Mouse (Mus musculus): ENCODE data around the gene Zmiz1.
A peak's percentile ranks its signal among the peaks of the same experiment; 100 is the strongest.

Zmiz1 gene

DNA sequence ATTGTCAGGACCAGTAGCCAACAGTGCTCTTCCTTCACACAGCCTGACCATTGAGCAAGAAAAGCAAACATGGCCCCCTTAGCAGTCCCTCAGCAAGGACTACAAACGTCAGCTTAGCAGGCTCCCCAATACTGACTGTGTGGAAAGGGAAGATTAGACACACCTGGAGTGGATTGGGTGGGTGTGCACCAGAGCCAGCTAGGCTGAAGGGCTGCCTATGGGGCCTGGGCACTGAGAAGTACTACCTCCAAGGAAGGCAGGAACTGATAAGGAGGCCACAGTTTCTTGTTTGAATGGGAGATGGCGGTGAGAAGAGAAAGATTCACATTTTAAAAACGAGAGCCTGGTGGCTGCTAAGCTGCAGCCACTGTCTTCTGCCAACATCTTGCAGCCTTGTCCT, 208.6 kb downstream of the Zmiz1 start:
- DNase-seq (ENCODE audit: low read depth in 2 of 2, low spot score in 2 of 2): no peak

DNA sequence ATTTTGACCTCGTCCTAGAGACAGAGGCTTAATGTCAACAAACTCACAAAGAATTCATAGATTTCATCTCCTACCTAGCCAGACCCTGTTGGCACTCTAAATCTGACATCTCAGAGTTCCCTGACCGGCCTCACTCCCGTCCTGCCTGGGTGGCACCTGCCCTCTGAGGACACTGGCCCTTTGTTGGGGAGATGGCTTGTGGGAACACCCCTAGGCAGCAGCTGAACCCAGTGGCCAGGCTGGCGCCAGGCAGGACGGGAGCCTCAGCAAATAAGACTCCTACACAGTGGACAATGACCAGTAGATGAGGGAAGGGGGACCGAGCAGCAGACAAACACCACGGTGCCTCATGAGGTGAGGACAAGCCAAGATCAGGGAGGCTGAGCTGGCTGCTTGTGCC, 220.6 kb downstream of the Zmiz1 start:
- DNase-seq (ENCODE audit: low read depth in 2 of 2, low spot score in 2 of 2): no peak

DNA sequence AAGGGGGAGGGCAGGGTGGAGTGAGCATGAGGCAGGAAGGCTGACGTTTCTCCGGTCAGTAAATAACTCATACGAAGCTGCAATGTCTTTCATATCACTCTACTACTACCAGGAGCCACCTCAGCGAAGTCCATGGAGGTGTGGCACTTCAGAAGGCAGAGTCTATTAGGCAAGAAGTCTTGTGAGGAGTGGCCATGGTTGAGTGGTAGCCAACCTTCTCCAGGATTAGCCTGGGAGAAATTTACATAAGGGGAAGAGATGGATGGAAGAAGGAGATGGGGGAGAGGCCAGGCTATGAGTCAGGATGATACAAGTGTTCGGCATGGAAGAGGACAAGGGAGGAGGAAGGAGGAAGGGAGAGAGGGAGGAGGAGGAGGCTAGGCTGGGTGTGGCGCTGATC, 223.0 kb downstream of the Zmiz1 start:
- DNase-seq (ENCODE audit: low read depth in 2 of 2, low spot score in 2 of 2): no peak

DNA sequence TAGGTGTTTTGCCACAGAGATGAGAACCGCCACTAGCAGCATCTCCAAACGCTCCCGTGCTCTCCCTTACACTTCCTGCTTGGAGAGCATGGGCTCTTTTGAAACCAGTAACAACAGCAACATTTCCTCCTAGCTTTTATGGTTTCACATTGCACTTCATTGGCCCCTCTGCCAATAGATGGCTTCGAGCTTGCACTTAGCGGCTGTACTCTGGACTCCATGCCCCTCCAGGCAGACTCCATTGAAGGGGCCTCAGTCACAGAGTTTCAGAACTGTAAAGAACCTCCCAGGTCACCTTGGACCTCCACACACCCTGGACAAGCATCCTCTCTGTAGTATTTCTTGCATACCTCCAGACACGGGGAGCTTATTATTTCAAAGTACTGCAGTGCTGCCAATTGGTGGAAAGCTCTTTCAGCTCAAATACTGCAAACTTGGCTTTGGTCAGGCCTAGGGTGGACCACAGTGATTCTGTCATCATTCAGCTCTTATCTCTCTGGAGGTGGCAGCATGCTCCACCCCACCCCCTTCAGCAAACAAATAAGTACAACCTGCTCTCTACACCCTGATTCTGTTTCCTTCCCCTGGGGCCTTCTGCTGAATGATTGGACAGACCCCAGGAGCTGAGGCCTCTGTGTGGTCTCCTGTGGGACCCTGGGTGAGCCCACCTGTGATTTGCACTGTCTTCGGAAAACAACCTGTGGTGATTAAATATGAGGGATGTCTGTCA, 227.4 kb downstream of the Zmiz1 start:
- no peak for DNase-seq (ENCODE audit: low read depth in 2 of 2, low spot score in 2 of 2)

DNA sequence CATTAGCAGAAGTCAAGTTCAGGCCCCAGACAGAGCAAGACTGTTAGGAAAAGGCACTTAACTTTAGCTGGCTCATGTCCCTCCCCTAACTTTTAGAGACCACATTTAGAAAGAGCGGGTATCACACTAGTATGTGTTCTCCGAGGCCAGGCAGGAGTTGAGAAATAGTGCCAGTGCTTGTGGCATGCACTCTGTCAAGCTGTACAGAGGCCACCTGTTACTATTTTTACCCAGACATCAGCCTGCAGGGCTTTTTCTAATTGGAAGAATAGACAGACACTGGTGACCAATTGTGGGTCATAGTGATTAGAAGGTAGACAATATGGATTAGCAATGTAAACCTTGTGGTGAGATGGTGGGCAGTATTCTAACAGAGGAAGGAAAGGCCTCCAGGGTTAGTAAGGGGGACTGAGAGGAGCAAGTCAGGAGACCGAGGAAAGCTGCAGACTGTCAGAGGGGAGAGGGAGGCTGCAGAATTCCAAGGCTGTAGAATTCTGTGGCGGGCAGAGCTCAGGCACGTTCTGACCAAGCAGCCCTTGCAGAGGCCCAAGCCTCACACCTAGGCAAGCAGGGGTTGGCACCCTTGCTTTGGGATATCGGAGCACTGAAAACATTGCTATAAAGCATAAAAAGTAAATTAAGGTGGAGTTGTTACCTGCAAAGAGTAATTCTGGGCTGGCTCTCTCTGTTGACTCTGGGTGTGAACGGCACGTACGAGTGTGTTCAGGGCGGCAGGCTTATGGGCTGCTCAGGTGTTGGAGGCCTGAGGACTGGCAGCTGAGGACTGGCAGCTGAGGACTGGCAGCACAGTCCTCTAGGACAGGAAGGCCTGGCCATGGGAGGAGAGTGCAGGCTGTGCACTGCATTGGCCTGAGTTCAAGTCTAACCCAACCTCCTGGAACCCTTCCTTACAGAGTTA, 228.3 kb downstream of the Zmiz1 start:
- no peak for DNase-seq (ENCODE audit: low read depth in 2 of 2, low spot score in 2 of 2)

DNA sequence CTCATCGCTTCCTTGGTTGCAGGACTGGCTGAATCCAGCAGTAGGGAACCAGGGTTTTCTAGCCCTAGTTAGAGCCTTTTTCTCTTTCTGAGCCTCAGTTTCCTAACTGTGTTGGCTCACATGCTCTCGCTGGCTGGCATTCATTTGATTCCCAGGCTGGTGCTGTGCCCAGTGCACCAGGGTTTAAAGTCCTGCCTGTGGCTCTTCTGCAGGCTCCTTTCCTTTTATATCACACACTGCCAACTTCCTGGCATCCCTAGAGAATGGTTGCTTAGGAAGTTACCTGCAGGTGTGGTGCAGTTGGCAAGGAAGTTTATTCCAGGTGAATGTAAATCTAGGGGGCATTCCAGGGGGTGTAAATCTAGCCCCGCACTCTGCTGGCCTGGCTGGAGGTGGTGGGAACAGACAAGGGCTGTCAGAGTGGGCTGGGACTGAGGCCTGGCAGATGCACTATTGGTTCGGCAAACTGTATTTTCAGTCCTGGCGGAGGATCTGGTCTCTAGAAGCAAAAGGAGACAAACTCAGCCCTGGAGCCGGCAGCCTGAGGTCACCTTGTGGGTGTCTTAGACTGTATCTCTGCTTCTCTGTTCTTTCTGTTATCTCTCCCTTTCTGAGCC, 234.4 kb downstream of the Zmiz1 start:
- no peak for DNase-seq (ENCODE audit: low read depth in 2 of 2, low spot score in 2 of 2)

DNA sequence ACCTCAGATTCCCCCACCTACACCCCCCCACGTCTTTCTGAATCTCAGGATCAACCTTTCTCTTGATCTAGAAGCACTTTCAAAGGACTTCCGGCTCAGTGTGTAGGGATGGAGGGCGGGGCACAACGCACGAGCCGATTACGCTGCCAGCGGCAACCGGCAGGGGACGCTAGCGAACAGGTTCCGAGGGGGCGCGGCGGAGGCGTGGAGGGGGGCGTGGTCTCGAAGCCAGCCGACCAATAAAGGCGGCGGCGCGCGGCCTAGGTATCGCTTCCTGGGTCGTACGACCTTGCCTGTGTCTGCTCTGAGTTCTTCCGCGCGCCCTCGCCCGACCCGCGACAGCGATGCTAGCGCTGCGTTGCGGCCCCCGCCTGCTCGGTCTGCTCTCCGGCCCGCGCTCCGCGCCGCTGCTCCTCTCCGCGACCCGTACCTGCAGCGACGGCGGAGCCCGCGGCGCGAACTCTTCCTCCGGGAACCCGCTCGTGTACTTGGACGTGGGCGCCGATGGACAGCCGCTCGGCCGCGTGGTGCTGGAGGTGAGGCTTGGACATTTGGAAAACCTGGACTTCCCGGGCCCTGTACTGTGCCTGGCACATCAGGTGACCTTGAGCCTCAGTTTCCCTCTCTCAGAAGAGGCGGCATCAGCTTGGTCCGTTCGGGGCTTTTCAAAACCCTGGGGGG, 235.0 kb downstream of the Zmiz1 start, which contains the start of gene Ppif:
Ppif (plus strand) TSS at position 267 of the 681 bp plus-strand sequence.
- peak; percentile 99 for DNase-seq (ENCODE audit: low read depth in 2 of 2, low spot score in 2 of 2)

DNA sequence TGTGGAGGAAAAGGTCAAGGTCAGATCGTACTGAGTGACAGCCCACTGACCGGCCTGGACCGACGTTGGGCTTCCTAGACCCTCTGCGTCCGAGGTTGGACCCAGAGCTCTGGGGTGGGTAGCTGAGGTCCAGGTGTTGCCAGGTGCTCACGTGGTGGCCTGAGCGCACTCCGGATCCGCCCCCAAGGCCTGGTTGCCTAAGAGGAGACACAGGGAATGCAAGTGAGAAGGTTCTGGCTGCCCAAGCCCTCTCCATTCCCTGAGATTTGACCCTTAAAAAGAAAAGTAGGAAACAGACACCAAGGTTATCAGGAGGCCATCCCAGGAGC, 235.5 kb downstream of the Zmiz1 start:
- DNase-seq (ENCODE audit: low read depth in 2 of 2, low spot score in 2 of 2): no peak

DNA sequence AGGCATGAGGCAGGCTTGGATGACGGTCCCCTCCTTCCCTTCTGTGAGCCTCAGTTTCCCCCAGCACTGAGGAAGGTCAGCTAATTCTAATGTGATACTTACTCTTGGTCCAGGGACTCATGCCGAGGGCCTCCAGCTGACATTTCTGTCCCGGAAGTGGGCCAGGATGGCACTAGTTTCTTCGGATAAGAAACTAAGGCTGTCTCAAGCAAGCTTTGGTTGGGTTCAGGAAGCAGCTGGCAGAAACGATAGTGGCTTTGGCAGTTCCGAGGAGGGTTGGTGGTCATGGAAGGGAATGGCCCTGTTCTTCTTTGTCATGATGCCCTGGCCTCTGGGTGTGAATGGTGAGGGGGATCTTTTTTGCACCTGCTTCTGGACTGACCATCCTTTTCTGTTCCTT, 236.1 kb downstream of the Zmiz1 start:
- DNase-seq (ENCODE audit: low read depth in 2 of 2, low spot score in 2 of 2): no peak

DNA sequence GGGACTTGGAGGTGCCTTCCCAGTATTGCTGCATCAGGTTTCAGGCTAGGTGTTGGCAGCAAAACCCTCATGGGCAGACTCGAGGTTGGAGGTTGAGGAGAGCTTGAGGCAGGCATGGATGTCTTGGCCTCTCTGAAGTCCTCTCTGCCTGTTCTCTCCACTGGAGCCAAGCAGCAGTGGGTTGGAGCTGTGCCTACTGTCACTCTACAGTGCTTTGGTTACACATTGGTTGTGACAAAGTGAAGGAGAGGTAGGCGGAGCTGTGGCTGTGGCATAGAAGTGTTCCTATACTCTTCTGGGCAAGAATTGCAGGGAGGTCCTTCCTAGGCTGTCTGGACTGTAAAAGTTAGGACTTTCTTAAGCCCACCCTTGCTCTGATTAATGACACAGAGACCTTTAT, 237.4 kb downstream of the Zmiz1 start:
- DNase-seq (ENCODE audit: low read depth in 2 of 2, low spot score in 2 of 2): no peak

DNA sequence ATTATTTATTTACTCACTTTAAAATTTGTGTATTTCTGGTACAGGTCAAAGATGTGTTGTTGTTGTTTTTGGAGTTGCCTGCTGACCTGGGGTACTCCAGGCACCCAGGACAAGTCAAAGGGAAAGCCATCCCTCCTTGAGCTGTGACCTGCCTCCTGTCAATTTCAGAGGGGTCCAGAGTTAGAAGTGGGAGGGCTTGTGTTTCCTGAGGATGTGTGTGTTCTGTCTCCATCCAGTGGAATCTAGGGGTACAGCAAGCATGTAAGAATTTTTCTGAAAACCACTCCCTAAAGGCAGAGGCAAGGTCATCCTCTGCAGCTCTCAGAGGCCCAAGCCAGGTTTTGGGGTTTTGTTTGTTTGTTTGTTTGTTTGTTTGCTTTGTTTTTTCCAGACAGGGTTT, 243.0 kb downstream of the Zmiz1 start:
- DNase-seq (ENCODE audit: low read depth in 2 of 2, low spot score in 2 of 2): no peak

DNA sequence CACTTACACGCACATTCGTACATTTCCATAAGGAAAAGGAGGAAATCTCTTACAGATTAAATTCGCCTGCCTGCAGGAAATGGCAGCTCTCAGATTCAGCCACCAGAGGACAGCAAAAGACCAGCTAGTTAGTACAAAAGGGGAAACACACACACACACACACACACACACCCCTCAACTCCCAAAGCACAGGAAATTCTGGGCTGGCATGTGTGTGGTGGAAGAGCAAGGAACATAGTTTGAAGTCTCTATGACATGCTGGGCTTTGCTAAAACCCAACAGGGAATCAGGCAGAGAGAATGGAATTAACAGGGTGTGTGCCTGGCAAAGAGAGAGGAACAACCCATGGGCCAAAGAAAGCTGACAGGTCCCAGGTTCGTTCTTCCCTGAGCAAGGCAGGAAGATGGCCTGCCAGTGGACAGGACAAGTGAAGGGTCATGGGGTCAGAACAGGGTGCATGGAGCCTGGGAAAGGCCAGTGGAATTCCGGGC, 248.8 kb downstream of the Zmiz1 start:
- DNase-seq (ENCODE audit: low read depth in 2 of 2, low spot score in 2 of 2): peak in 1 of 2 experiments; percentile 30

DNA sequence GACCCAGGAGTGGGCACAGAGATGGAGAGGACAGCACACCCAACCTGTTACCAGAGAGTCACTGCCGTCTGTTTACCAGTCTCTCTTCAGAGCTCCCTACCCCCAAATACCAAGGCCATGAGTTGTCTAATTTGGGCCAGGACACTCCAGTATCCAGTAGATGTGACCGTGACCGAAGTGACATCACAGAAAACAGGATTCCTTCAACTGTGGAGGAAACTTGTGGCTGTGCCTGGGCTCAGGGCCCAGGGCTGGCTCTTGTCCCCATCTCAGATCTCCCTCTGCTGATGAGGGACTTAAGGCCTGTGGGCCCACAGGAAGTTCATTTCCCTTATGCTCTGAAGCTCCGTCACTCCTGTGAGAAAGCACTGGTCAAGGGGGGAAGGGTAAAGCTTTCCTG, 249.5 kb downstream of the Zmiz1 start:
- no peak for DNase-seq (ENCODE audit: low read depth in 2 of 2, low spot score in 2 of 2)

DNA sequence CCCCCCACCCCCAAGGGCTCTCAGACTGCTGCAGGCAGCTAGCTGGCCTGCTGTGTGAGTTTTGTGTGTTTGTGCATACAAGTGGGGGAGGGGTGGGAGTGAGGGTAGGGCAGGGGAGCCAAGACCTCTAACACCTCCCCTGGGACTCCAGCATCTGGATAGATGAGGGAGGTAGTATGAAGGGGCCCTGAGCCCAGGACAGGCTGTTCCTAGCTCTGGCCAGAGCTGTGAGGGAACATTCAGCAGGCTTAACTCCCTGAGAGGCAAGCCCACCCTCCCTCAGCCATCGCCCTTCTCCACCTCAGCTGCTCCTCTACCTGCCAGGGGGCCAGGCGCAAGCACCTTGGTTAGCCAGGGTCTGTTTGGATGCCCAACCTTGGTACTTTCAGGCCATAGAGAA, 249.9 kb downstream of the Zmiz1 start:
- DNase-seq (ENCODE audit: low read depth in 2 of 2, low spot score in 2 of 2): no peak

DNA sequence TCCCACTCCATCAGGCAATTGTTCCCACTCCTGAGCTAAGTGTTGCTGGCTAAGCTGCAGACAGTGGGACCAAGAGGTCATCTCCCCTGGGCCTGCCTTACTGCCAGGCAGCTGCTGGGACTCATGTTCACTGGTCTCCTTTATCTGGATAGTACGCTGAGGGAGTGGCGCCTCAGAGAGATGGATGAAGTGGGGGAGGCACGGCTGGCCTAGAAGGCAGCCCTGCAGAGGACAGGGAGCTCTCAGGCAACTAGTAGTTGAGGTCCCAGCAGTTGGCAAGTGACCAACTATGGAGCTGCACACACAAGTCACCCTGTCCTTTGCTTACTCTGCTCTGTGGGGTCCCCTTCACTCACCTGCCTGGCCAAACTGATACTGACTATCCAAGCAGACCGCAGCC, 251.1 kb downstream of the Zmiz1 start:
- no peak for DNase-seq (ENCODE audit: low read depth in 2 of 2, low spot score in 2 of 2)

DNA sequence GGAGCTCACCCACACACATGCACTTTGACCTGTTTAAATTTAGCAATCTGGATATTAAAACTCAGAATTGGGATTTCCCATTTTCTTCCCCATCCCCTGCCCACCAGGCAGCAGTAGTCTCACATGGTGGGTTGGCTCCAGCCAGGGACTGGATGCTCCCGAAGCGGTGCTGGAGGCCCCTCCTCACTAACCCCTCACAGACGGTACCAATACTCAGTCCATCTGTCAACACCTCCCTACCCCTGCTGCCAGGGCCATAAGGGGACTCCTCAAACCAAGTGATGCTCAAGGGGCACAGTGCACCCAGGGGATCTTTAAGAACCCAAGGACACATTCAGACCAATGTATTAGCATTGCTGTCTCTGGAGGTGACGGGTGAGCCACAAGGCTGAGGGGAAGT, 251.7 kb downstream of the Zmiz1 start:
- no peak for DNase-seq (ENCODE audit: low read depth in 2 of 2, low spot score in 2 of 2)

DNA sequence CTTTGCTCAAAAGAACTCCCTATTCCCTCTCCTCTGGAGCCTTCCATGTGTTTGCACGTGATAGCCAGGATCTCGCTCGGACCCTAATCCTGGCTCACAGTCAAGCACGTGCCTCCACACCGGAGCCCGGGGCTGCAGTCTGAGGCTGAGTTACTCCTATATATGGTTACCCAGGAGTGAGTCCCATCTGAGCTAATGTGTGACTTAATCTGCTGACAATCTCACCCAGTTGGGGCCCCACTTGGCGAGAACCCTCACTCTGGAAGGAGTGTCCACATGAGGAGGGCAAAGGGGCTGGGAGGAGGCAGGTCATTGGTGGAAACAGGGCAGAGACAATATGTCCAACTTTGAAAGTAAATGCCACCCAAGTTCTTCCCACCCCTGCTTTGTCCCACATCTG, 252.2 kb downstream of the Zmiz1 start:
- no peak for DNase-seq (ENCODE audit: low read depth in 2 of 2, low spot score in 2 of 2)

DNA sequence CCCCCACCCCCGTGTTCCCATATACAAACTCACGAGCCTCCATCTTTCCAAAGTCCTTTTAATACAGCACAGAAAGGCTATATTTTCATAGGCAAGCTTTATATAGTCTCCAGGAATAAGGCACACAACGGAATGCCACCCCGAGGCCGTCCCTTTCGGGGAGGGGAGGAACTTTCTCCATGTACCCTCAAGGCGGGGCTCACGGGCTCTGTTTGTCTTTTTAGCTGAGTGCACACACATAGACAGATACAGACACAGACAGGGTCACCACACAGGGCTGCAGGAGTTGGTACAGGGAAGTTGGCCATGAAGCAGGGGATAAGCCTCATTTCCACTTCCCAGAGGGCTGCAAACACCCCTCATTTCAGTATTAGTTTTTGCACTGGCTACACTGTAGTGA, 252.6 kb downstream of the Zmiz1 start:
- DNase-seq (ENCODE audit: low read depth in 2 of 2, low spot score in 2 of 2): no peak

DNA sequence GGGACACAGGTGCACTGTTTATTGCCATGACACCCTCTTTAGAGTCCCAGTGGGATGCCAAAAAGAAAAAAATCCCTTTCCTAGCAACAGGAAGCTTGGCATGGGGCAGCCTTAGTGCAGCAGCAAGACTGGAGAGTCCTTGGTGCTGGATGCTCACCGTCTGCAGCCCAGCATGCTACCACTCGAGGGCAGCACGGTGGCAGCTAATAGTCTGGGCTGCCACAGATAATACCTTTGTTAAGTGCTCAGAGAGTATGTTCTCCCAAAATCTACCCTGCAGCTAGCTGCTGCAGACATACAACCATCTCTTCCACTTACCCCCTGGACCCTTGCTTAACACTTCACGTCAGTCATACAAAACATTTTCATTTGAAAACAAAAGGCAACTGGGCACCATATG, 254.5 kb downstream of the Zmiz1 start:
- no peak for DNase-seq (ENCODE audit: low read depth in 2 of 2, low spot score in 2 of 2)
